Mouse (Mus musculus) C2C12 (cell line): Measurements from ENCODE around the gene Gm29776.

ENCODE experiments used
- CEBPB ChIP-seq: IDR thresholded peaks from one replicate; pipeline ENCODE4 v1.6.1; 2011; ENCODE audit warnings: low read depth, mild to moderate bottlenecking, control low read depth, moderate library complexity
- CTCF ChIP-seq: IDR thresholded peaks from one replicate; pipeline ENCODE4 v1.5.1; 2011; ENCODE audit not compliant: control insufficient read depth, insufficient read depth, insufficient read length
- FOSL1 ChIP-seq: IDR thresholded peaks from one replicate; pipeline ENCODE4 v1.8.0; 2011; ENCODE audit warnings: mild to moderate bottlenecking, low read length; ENCODE audit not compliant: poor library complexity, insufficient read depth, severe bottlenecking
- MAX ChIP-seq: IDR thresholded peaks from one replicate; pipeline ENCODE4 v1.6.1; 2011; ENCODE audit warnings: mild to moderate bottlenecking, control low read depth
- MYOD1 ChIP-seq: IDR thresholded peaks from one replicate; pipeline ENCODE4 v1.6.1; 2011; ENCODE audit warnings: low read depth; ENCODE audit not compliant: control insufficient read depth, insufficient read length
- MYOG ChIP-seq: IDR thresholded peaks from one replicate; pipeline ENCODE4 v1.6.1; 2011; ENCODE audit not compliant: control insufficient read depth, insufficient read length; ENCODE audit errors: extremely low read depth
- USF1 ChIP-seq: IDR thresholded peaks from one replicate; pipeline ENCODE4 v1.6.1; 2011; ENCODE audit warnings: low read depth, mild to moderate bottlenecking, control low read depth, moderate library complexity

GRCm38 (mm10) chr14:54734004-54734403, 35.4 kb upstream of the Gm29776 start:
- no peak for TF ChIP-seq CTCF
- no peak for TF ChIP-seq CEBPB
- TF ChIP-seq USF1, result no peak
- TF ChIP-seq MYOD1, result no peak
- no peak for TF ChIP-seq MYOG
- TF ChIP-seq MAX, result no peak
- TF ChIP-seq FOSL1, result no peak
